ENCODE assay signal across 29 mouse cellular contexts in genomic region chr11:63138739-63139138, GRCm38 (mm10). TPM values are rescaled to one million over a fixed set of nuclear protein-coding genes. Genes with fewer than 3 reads are reported as not detected.
DNase-seq lines count a peak whose midpoint lies in the region; ATAC-seq and TF ChIP-seq lines count a peak whose summit lies in the region.
"Had no signal": no experiment of that assay in that cellular context is flagged by ENCODE, and none has a peak within 500 bp of the region (broad histone marks: within the 10 kb centered on the region; RNA-seq: fewer than 3 reads in every experiment).

No protein-coding gene starts in this region.

- H3K9ac ChIP-seq in embryonic facial prominence, embryonic 12.5 days, result 0 out of 2 replicates have a peak overlapping the region, but pooled peaks have one; percentile 20
- H3K9ac ChIP-seq: embryonic facial prominence, embryonic 13.5 days; embryonic facial prominence, embryonic 15.5 days; forebrain, embryonic 12.5 days had no signal

- peaks cover 27% of the 10 kb centered on the region for H3K36me3 ChIP-seq in embryonic facial prominence, embryonic 12.5 days
- peaks cover 4% of the 10 kb centered on the region; the same call in 1 of the 2 replicates for H3K36me3 ChIP-seq in embryonic facial prominence, embryonic 10.5 days (replicated peaks)
- peaks cover 82% of the 10 kb centered on the region for H3K36me3 ChIP-seq in macrophage (ENCODE audit: inconsistent target)
- H3K36me3 ChIP-seq: forebrain, embryonic 10.5 days; forebrain, embryonic 12.5 days; G1E had no signal

- H3K4me1 ChIP-seq in embryonic facial prominence, embryonic 12.5 days, result peaks cover 38% of the 10 kb centered on the region
- peaks cover 47% of the 10 kb centered on the region for H3K4me1 ChIP-seq in embryonic facial prominence, embryonic 10.5 days
- H3K4me1 ChIP-seq in bone marrow macrophage, adult 2 months (ENCODE audit: control insufficient read depth, insufficient read depth, low read length), result peaks cover 53% of the 10 kb centered on the region

- intact Hi-C loops in heart, postnatal 14 days (cut with DNase I), result loop anchor here (5.0 to 10.0 kb wide), 3 partner anchors 156 to 384 kb away; partner anchors contain the start of genes Gm10428 and Trim16

- ATAC-seq in embryonic facial prominence, embryonic 12.5 days (ENCODE audit: insufficient number of reproducible peaks, insufficient read depth, low FRiP score, low TSS enrichment), result no peak
- ATAC-seq: CD4-positive, CD25-positive, alpha-beta regulatory T cell, adult 4 months; forebrain, embryonic 14.5 days; forebrain, embryonic 16.5 days had no signal

- TF ChIP-seq CTCF in bone marrow macrophage, adult 2 months (IDR thresholded peaks at IDR 0.05; ENCODE audit: low read depth, low read length), result no peak

- no peaks in the 10 kb centered on the region for H3K9me3 ChIP-seq in embryonic facial prominence, embryonic 12.5 days
- H3K9me3 ChIP-seq in embryonic facial prominence, embryonic 10.5 days, result no peaks in the 10 kb centered on the region
- H3K9me3 ChIP-seq: embryonic facial prominence, embryonic 13.5 days; embryonic facial prominence, embryonic 15.5 days; forebrain, embryonic 10.5 days; forebrain, embryonic 12.5 days had no signal

- peaks cover 7% of the 10 kb centered on the region; the same call in 1 of the 2 replicates for H3K27me3 ChIP-seq in embryonic facial prominence, embryonic 12.5 days
- peaks cover 18% of the 10 kb centered on the region for H3K27me3 ChIP-seq in embryonic facial prominence, embryonic 10.5 days (replicated peaks; ENCODE audit: low read depth, poor library complexity, severe bottlenecking)

- 42% methylated on average over 3 of the region's 3 CpGs for WGBS in embryonic facial prominence, embryonic 12.5 days
- 58% methylated on average over 3 of the region's 3 CpGs for WGBS in embryonic facial prominence, embryonic 10.5 days
- 36% methylated on average over 3 of the region's 3 CpGs for WGBS in macrophage (ENCODE audit: missing documents)

- no peak for DNase-seq in embryonic facial prominence, embryonic 10.5 days (ENCODE audit: low spot score)
- DNase-seq in heart, adult 11 months, result peak; percentile 94
- no peak for DNase-seq in heart, postnatal 14 days
- DNase-seq in MN1 (ENCODE audit: low spot score), result no peak
- DNase-seq: adrenal gland, adult 2 months; adrenal gland, postnatal 10 days; adrenal gland, postnatal 25 days; B cell, adult 2 months; cerebellum, adult 11 months; cerebellum, adult 18-20 months; cerebellum, adult 8-10 months; cerebellum, adult 9-11 months; cerebellum, postnatal 14 days; cerebellum, postnatal 36 days; embryo, embryonic 11 days had no signal

- H3K4me2 ChIP-seq in embryonic facial prominence, embryonic 12.5 days (replicated peaks), result no peak overlapping the region
- H3K4me2 ChIP-seq: embryonic facial prominence, embryonic 13.5 days; embryonic facial prominence, embryonic 15.5 days; forebrain, embryonic 12.5 days had no signal

- H3K27ac ChIP-seq in embryonic facial prominence, embryonic 12.5 days, result no peak overlapping the region
- H3K27ac ChIP-seq in embryonic facial prominence, embryonic 10.5 days (replicated peaks), result no peak overlapping the region
- peak overlapping the region; percentile 98 for H3K27ac ChIP-seq in bone marrow macrophage, adult 2 months (ENCODE audit: insufficient read depth, low read depth, low read length)
- peak overlapping the region; percentile 96 for H3K27ac ChIP-seq in macrophage
- H3K27ac ChIP-seq: embryonic facial prominence, embryonic 13.5 days; embryonic facial prominence, embryonic 15.5 days; forebrain, embryonic 10.5 days; forebrain, embryonic 12.5 days had no signal

- TF ChIP-seq POLR2A in bone marrow macrophage, adult 2 months (IDR thresholded peaks at IDR 0.05; ENCODE audit: borderline replicate concordance, low read depth, low read length), result no peak

- H3K4me3 ChIP-seq in embryonic facial prominence, embryonic 12.5 days, result no peak overlapping the region
- H3K4me3 ChIP-seq in embryonic facial prominence, embryonic 10.5 days, result no peak overlapping the region
- H3K4me3 ChIP-seq in bone marrow macrophage, adult 2 months (ENCODE audit: insufficient read depth, low read length), result no peak overlapping the region
- H3K4me3 ChIP-seq in macrophage (ENCODE audit: inconsistent target), result no peak overlapping the region
- H3K4me3 ChIP-seq: embryonic facial prominence, embryonic 13.5 days; embryonic facial prominence, embryonic 15.5 days; erythroblast, embryonic 14.5 days; forebrain, embryonic 10.5 days; forebrain, embryonic 12.5 days had no signal

- H3K79me2 ChIP-seq in macrophage (ENCODE audit: inconsistent target), result peaks cover 100% of the 10 kb centered on the region

RNA-seq across cellular contexts. Expression of gene Pmp22, which starts 10.0 kb away (rescaled TPM):
- 81.0 and 82.1 TPM in 2 replicates for polyA plus RNA-seq in embryonic facial prominence, embryonic 12.5 days (2016; fragmentation: Nextera tagmentation; extraction: Ambion mirVana)
- 30.0 and 33.5 TPM in 2 replicates for polyA plus RNA-seq in embryonic facial prominence, embryonic 10.5 days (2016; fragmentation: Nextera tagmentation; extraction: Ambion mirVana)
- total RNA-seq in heart, postnatal 14 days (2021), result 10 to 100 TPM; 69.8 to 80.5 TPM
- polyA plus RNA-seq in bone marrow macrophage, adult 2 months (2012; ENCODE audit: insufficient read depth, insufficient read length, missing spikeins), result 336 and 347 TPM in 2 replicates
- total RNA-seq in macrophage (2018; cell fraction: chromatin; rRNA removed), result 100 to 1,000 TPM in 14 of 26 experiments, 10 to 100 TPM in 12; 22.6 to 353 (median 103) TPM
- total RNA-seq in macrophage (2018; cell fraction: cytosol; rRNA removed), result 100 to 1,000 TPM; 151 to 861 (median 432) TPM
- 100 to 1,000 TPM; 123 to 812 (median 316) TPM for total RNA-seq in macrophage (2018; cell fraction: nucleus; rRNA removed)
- polyA plus RNA-seq in macrophage (2018), result 533 to 609 TPM (median 558 TPM) in 3 replicates
- total RNA-seq: CH12.LX; common myeloid progenitor, adult 5-6 weeks had no signal
- polyA plus RNA-seq: CD4-positive, CD25-positive, alpha-beta regulatory T cell, adult 4 months; G1E had no signal

Comparison
In these comparisons a context has a peak if more than half of its experiments do, and no peak if none do; other contexts are left out.
1. H3K27ac ChIP-seq: peak in bone marrow macrophage, adult 2 months (single experiment) and macrophage (single experiment); none in embryonic facial prominence, embryonic 12.5 days (single experiment) and embryonic facial prominence, embryonic 10.5 days (single experiment).